Mouse (Mus musculus): ENCODE measurements around the gene Tnfrsf19.

The Tnfrsf19 gene

DNA sequence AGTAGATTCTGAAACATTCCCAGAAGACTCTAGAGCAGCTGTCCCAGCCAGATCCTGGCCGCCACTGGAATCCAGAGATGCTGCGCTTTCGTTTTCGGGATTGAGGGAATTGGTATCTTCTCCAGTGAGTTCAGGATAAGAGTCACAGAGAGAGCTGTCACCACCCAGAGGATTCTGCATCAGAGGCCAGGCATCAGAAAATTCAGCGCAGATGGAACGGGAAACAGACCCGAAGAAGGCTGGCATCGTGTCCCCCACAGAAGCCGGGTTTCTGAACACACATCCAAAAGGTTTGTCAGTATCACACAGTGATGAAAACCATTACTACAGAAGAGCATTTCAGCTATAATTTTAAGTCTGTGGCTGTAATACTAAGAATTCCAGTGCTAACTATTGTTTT is 75.3 kb downstream of the Tnfrsf19 start:
- DNase-seq (ENCODE audit: extremely low read depth, insufficient read length, low spot score): no peak

DNA sequence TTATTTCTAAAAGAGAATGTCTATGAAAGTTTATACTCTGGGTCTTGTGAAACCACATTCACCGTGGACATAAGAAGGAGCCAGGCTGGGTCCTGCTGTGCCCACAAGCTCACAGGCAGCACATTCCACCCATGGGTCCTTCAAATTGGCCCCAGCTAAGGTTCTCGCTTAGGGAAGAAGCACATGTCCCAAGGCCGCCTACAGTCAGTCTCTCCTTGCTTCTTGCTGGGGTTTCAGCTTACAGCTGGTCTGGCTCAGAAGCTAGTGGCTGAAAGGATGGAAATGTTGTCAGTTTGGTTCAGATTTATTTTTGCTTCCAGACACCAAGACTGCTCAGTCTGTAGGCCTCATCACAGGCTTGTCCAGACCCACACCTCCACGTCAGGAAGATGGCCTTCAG is 80.2 kb downstream of the Tnfrsf19 start:
- no peak for DNase-seq (ENCODE audit: extremely low read depth, insufficient read length, low spot score)

DNA sequence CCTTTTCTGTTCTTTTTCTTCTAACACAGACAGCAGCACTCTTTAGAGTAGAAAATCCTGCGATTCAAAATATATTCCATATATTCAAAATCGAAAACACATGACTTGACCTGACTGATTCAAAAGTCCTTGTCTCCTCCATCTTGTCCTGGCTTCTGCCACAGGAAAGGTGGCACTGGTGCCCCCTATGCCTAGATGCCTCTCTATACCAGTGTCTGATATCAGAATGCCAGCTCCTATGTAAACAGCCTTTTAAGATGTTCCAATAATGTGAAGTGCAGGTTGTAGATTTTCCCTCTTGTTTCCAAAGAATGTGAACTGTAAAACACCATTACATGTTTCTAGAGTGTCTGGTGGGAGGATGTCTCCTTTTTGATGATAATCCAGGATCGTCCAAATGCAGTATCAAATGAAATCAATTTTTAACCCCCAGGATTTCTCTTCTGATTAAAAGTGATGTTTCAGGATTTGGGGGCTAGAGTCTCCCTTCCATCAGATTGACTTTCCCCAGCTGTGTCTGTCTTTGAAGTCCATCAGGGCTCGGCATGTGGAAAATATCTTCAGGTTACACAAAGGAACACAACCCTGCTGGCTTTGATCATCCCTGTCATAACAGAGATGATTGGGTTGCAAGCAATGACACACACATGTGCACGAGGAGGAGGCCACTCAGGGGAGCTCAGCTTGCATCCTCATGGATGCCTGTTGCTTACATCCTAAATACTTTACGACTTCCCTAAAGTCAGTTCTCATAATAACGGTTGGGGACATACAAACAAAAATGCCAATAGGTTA is 82.1 kb downstream of the Tnfrsf19 start:
- no peak for DNase-seq (ENCODE audit: extremely low read depth, insufficient read length, low spot score)

DNA sequence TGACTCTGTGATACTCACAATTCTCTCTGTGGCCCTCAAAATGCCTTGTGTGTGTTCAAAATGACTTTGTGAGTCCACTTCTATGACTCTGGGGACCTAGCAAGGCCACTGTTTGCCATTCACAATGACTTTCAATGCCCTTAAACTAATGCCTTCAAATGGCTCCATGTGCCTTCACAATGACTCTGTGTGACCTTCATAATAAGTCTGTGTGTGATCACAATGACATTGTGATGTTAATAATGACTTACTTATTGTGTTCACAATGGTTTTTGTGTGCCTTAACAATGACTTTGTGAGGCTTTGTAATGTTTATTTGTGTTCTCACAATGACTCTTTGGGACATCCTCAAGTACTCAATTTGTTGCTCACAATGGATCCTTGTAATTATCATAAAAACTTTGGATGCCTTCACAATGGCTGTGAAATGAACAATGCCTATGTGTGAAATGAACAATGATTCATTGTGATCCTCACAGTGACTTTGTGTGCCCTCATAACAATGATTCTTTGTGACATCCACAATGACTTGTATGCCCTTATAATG is 88.6 kb downstream of the Tnfrsf19 start:
- DNase-seq (ENCODE audit: extremely low read depth, insufficient read length, low spot score): no peak

DNA sequence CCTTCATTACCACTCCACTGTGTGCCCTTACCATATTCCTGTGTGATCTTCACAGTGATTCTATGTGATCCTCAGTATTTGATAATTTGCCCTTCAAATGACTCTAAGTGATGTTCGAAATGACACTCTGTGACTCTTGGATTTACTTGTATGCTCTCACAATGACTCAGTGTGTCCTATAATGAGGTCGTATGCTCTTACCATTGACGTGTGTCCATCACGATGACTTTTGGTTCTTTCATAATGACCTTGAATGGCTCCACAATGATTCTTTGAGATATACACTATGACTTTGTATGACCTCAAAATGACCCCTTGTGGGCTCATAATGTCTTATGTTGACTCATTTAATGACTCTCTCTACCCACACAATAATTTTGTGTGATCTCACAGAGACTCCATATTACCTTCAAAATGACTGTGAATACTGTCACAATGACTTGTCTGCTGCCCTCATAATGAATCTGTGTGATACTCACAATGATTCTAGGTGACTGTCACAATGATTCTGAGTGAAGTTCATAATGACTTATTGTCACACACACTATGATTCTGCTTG is 108.7 kb downstream of the Tnfrsf19 start:
- no peak for DNase-seq (ENCODE audit: extremely low read depth, insufficient read length, low spot score)

DNA sequence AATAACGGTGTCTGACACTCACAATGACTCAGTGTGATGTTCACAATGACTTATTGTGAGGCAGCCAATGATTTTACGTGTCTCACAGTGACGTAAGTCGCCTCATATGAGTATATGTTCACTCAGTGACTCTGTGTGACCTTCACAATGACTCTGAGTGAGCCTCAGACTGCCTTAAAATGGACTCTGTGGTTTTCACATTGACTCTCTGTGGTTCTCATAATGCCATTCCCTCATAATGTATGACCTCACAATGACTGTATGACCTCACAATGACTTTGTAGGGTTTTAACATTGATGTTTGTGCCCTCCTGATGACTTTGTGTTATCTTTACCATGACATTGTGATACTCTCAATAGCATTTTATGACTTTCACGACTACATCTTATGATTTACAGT is 110.6 kb downstream of the Tnfrsf19 start:
- no peak for DNase-seq (ENCODE audit: extremely low read depth, insufficient read length, low spot score)

DNA sequence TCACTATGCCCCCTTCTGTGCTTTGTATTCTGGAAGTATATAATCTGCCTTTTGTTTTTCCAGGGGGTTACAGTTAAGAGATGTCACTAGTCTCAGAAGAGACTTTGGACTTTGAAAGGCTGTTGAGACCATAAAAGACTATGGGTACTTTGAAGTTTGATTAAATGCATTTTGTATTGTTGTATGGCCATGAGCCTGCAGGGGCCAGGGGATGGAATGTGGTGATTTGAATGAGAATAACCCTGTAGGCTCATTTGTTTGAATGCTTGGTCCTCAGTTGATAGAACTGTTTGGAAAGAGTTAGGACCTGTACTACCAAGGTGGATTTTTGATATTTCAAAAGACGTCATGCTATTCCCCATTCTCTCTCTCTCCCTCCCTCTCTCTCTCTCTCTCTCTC is 120.3 kb downstream of the Tnfrsf19 start:
- DNase-seq (ENCODE audit: extremely low read depth, insufficient read length, low spot score): no peak

DNA sequence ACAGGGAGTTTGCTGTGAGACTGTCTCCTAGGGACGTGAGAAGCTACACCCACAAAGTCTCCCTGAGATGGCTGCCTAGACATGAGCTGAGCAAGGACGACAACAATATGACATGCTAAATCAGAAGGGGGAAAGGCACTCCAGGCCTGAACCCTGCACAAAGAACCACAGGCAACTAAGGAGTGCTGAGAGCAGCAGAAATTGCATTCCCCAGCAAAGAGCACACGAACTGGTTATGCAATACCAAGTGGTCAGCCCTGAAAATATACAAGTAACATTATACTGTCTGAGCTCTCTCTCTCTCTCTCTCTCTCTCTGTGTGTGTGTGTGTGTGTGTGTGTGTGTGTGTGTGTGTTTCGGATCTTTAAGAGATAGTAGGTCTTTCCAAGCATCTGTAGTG is 129.6 kb downstream of the Tnfrsf19 start:
- DNase-seq (ENCODE audit: extremely low read depth, insufficient read length, low spot score): no peak

Data from 3134 (cell line).